Mouse (Mus musculus) kidney, adult 2 months (tissue): Measurements from ENCODE around the gene Prim1.

Source experiments
- CTCF ChIP-seq: fragments of 200-500 bp; conservative IDR thresholded peaks from 2 replicates; pipeline ENCODE4 v1.5.1; 2011; ENCODE audit warnings: low read depth, mild to moderate bottlenecking, control low read depth, low read length, moderate library complexity, mixed read lengths; ENCODE audit not compliant: insufficient read depth, insufficient read length
- POLR2A ChIP-seq: fragments of 200-500 bp; IDR thresholded peaks from one replicate; pipeline ENCODE4 v1.6.1; 2011; ENCODE audit warnings: low read depth, low read length, control low read depth

GRCm38 (mm10) chr10:128004918-128005317, 10.1 kb upstream of the Prim1 start:
- TF ChIP-seq CTCF: no peak
- no peak for TF ChIP-seq POLR2A
